Mouse (Mus musculus) testis, postnatal 14 days (tissue): ENCODE measurements at regions not wholly inside any gene's neighbourhood (a gene's known extent, or its start where the extent isn't known, plus 50 kb on each side); places are given as distances from the start of the nearest gene placed in this dataset.

Experiments used
- DNase-seq: peaks from one replicate; pipeline ENCODE4 v3.0.0; 2021; ENCODE audit warnings: low spot score

- DNase-seq: no peak
Measured at GRCm38 (mm10) chr7:135990321-135990720, 274.2 kb upstream of the Mki67 start.

DNA sequence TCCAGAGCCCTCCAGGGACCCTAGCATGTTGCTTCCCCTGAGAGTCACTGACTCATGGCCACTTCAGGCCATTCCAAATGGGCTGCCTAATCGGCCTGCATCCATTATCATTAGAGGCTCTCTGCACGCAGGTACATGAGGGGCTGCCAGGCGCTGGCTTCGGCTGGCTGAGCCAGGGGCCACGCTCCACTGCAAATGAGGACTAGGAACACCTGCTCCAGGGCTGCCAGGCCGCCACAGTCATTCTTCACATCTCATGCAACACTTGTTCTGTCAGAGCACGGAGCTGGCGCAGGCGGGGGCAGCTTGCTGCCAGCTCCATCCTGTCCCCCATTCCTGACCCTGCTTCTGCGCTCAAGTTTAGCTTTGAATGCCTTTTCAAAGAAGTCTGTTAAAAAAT lies 280.7 kb upstream of the Mki67 start:
- peak; percentile 10 for DNase-seq

DNA sequence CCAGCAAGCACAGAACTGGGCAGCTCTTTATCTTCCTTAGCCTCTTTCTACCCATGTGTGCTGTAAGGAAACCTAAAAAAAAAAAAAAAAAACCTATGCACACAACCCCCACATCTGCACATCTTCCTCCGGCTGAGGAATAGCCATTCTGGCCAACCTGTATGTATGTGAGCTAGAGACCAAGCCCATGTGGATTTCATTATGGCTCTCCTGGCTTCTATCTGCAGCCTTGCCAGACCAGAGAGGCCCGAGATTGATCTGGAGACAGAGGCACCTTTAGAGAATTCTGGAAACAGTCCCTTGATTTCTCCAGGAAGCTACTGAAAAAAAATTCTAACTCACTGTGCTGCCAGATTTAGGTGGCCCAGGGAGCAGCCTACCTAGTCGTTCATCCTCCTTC lies 281.5 kb upstream of the Mki67 start:
- DNase-seq: no peak

GRCm38 (mm10) chr7:136002382-136002781 lies 286.2 kb upstream of the Mki67 start:
- DNase-seq: no peak

DNA sequence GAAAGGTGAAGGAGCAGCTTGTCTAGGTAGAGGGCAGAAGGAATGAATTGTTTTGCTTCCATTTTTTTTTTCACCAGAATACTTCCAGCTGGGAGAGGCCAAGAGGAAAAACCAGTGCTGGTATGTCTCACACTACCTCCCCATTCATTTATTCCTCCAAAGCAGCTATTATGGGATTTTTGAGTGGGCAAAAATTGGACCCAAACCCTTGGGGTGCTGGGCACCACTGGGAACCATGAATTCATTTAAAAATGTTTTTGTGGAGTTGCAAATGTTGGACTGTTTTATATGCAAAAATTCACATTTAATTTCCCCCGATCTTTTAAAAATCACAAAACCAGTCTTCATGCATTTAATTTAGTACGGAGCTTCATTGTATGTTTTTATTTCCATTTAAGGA lies 287.1 kb upstream of the Mki67 start:
- DNase-seq: no peak

GRCm38 (mm10) chr7:136007796-136008455 lies 291.8 kb upstream of the Mki67 start:
- DNase-seq: no peak

GRCm38 (mm10) chr7:136008486-136008885 lies 292.3 kb upstream of the Mki67 start:
- no peak for DNase-seq

DNA sequence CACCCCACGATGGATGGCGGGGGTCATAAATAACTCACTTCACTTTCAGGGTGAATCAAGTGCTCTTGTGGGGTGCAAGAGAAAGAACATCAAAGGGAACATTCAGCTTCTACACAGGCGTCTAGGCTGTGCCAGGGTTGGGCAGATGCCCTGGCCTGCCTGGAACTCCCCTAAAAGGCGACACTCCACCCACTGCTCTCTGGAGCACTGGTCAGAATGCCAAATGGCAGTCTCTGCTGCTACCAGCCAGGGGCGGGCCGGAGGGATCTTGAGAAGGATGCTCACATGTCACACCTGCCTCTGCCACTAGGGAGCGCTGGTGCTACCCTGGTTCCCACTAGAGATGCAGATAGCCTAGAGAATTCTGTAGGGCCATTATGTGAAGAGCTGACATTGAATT lies 293.9 kb upstream of the Mki67 start:
- DNase-seq: peak; percentile 41

GRCm38 (mm10) chr7:136014706-136015105 lies 298.5 kb upstream of the Mki67 start:
- DNase-seq: no peak

- peak; percentile 9 for DNase-seq
Measured at GRCm38 (mm10) chr7:136016918-136017317, 300.8 kb upstream of the Mki67 start.

- no peak for DNase-seq
Measured at GRCm38 (mm10) chr7:136020577-136020976, 304.4 kb upstream of the Mki67 start.

DNA sequence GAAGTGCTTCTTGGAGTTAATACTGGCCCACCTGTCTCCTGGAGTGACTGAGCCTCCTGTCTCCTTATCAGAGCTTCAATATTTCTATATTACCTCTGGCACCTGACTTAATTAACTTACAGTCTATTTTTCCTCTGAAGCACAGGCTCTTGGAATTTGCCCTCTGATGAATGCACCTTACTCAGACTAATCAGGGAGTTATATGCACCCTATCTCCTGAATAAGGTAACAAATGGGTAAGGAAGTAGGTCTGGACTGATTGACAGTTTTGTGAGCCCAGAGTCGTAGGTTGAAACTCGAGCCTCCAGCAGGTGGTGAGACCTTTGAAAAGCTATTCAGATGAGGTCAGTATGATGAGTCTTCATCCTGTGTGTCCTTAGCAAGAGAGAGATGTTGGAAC lies 304.9 kb upstream of the Mki67 start:
- no peak for DNase-seq

DNA sequence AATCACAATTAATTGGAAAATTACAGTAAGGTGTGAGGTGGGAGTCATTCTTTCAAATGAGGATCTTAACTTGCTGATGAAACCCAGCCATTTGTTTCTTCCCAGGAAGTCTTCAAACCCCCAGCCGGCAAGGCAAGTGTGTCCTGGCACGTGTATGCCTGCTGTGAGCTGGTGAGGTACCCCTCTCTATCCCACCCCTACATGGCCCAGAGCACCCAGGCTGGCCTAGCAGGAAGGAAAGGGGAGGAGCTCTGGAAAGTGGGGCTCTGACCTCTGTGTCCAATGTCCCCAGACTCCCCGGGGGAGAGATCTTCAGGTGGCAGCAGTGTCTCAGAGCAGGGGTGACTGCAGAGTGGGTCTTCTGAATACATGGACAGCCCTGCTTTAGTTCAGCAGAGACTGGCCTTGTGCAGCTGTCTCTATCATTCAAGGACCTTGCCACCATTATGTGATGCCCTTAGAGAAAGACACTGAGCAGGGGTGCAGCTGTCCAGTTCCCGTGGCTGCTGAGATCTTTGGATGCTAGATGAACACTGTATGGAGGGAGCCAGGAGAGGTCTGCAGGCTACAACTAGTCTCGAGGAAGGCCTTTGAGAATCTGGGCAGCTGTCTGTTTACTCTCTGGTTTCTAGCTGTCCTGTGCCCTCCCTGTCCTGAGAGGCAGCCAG lies 306.8 kb upstream of the Mki67 start:
- DNase-seq: no peak

- no peak for DNase-seq
Measured at GRCm38 (mm10) chr7:136026451-136026850, 310.3 kb upstream of the Mki67 start.

GRCm38 (mm10) chr7:136032026-136032425 lies 315.9 kb upstream of the Mki67 start:
- DNase-seq: peak; percentile 11

DNA sequence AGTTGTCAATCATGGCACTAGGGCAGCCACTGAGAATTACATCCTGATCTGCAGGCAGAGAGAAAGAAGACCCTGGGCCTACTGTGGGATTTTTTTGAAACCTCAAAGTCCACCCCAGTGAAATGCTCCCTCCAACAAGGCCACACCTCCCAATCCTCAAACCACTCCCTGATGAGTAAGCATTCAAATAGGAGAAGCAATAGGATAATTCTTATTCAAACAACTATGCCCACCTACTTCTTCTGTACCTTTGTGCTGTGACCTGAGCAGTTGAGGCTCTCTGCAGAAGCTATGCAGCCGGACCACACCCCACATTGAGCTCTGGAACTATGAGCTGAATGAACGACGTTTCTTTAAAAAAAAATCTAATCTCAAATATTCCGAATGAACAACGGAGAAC lies 317.4 kb upstream of the Mki67 start:
- no peak for DNase-seq

DNA sequence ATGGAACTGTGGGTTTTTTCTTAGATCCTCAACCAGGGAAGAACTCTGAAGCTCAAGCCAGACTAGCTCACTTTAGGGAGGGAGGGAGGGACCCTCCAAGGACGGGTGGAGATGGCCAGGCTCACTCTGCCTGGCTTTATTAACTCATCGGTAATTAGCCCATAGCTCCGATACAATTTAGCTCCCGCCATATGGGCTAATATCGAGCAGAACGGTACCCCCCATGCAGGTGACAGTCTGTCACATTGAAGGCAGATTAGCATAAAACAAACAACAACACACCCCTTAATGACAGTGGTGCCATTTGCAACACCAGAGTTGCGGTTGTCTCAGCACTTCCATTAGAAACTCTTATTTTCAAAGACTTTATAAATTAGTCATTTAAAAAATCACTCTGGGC lies 319.6 kb upstream of the Mki67 start:
- no peak for DNase-seq

- no peak for DNase-seq
Measured at GRCm38 (mm10) chr7:136038072-136038471, 321.9 kb upstream of the Mki67 start.

DNA sequence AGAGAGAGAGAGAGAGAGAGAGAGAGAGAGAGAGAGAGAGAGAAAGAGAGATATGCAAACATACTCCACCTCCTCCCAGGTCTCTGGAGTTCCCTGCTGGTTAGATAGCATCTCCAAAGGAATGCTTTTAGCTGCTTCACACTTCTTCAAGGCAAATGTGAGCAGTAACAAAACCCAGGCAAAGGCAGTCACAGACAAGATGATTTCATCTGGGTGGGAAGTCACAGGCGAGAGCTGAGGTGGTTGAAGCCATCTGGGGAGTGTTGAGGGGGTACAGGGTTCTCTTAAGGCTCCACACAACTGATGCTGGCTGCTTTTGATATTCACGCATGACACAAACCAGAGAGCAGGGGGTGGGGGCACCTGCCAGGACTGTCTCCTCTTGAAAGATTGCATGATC lies 322.7 kb upstream of the Mki67 start:
- DNase-seq: no peak

- DNase-seq: no peak
Measured at GRCm38 (mm10) chr7:136041921-136042320, 325.8 kb upstream of the Mki67 start.

- peak; percentile 46 for DNase-seq
Measured at GRCm38 (mm10) chr7:136046645-136047363, 330.6 kb upstream of the Mki67 start.

DNA sequence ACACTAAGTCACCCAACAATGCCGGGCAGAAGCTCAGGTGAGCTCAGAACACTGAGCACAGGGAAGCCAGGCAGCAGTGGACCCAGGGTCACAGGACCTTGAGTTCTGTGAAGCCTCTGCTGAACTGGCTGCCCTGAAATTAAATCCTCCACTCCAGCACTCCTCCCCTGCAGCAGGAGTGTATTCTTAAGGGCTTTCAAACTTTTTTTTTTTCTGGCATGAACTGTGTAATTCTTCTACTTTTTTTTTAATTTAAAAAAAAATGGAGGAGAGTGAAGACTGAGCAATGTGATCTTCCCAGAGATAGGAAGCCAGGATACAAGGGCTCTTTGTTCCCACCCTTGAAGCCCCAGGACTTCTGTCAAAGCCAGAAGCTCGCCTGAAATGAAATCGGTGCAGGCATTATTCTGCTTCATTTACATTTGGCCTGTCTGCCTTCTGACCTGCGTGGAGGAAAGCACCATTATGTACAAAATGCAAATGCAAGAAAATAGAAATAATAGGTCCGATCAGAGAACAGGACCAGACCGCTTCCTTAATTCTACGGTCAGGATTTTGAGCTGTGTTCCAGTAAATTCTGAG lies 331.3 kb upstream of the Mki67 start:
- DNase-seq: no peak
